Mouse (Mus musculus): ENCODE results near the gene Spred2. TPM values are rescaled to one million over a fixed set of nuclear protein-coding genes. Genes with fewer than 3 reads are reported as not detected.
A peak's percentile ranks its signal among the peaks of the same experiment; 100 is the strongest.

Spred2 gene
- polyA plus RNA-seq, 1 experiment from 2014 or later = 8.4 TPM

GRCm38 (mm10) chr11:20066106-20066505 is 141.9 kb downstream of the Spred2 start:
- 94% methylated on average over 1 of the region's 1 CpGs for WGBS
- no peaks in the 10 kb centered on the region for H3K9me3 ChIP-seq (ENCODE audit: control insufficient read depth, low read length)

DNA sequence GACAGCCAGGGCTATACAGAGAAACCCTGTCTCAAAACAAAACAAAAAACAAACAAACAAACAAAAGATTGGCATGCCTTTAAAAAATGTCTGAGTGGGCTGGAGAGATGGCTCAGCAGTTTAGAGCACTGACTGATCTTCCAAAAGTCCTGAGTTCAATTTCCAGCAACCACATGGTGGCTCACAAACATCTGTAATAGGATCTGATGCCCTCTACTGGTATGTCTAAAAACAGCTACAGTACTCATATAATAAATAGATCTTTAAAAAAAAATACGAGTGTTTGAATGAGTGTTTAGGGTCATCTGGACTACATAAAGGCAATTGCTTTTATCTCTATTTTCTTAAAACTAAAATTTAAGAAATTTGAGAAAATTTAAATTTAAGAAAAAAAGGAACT is 143.3 kb downstream of the Spred2 start:
- no peak for ATAC-seq
- H3K36me3 ChIP-seq (ENCODE audit: control insufficient read depth, insufficient read depth) = no peaks in the 10 kb centered on the region; the same call in none of the 2 replicates
- no peak overlapping the region for H3K4me2 ChIP-seq (ENCODE audit: low read length)
- H3K27ac ChIP-seq (ENCODE audit: low read length) = no peak overlapping the region
- no peak overlapping the region for H3K4me3 ChIP-seq (replicated peaks; ENCODE audit: low read length)
- H3K27me3 ChIP-seq (replicated peaks; ENCODE audit: control insufficient read depth, insufficient read depth, low read length) = no peaks in the 10 kb centered on the region
- 70% methylated on average over 1 of the region's 1 CpGs for WGBS
- H3K9ac ChIP-seq (replicated peaks; ENCODE audit: low read depth, low read length) = no peak overlapping the region
- no peaks in the 10 kb centered on the region for H3K9me3 ChIP-seq (ENCODE audit: control insufficient read depth, low read length)
- peaks cover 5% of the 10 kb centered on the region for H3K4me1 ChIP-seq (replicated peaks; ENCODE audit: control insufficient read depth, insufficient read depth, low read length)

More at GRCm38 (mm10) chr11:20066106-20066505, 141.9 kb downstream of the Spred2 start:
- Histone ChIP-seq H3K9ac (replicated peaks; ENCODE audit: low read depth, low read length) (no peak overlapping the region), H3K4me1 (replicated peaks; ENCODE audit: control insufficient read depth, insufficient read depth, low read length) (peaks cover 5% of the 10 kb centered on the region), H3K27ac (ENCODE audit: low read length) (no peak overlapping the region), H3K36me3 (ENCODE audit: control insufficient read depth, insufficient read depth) (peaks cover under 1% of the 10 kb centered on the region), H3K4me2 (ENCODE audit: low read length) (no peak overlapping the region), H3K27me3 (replicated peaks; ENCODE audit: control insufficient read depth, insufficient read depth, low read length) (no peaks in the 10 kb centered on the region), H3K4me3 (replicated peaks; ENCODE audit: low read length) (no peak overlapping the region)
- no peak for ATAC-seq

GRCm38 (mm10) chr11:20068346-20069004 is 144.3 kb downstream of the Spred2 start:
- Histone ChIP-seq H3K4me1 (replicated peaks; ENCODE audit: control insufficient read depth, insufficient read depth, low read length) (peaks cover 5% of the 10 kb centered on the region), H3K4me2 (ENCODE audit: low read length) (no peak overlapping the region), H3K9ac (replicated peaks; ENCODE audit: low read depth, low read length) (no peak overlapping the region), H3K36me3 (ENCODE audit: control insufficient read depth, insufficient read depth) (no peaks in the 10 kb centered on the region; the same call in none of the 2 replicates), H3K27me3 (replicated peaks; ENCODE audit: control insufficient read depth, insufficient read depth, low read length) (no peaks in the 10 kb centered on the region), H3K27ac (ENCODE audit: low read length) (no peak overlapping the region), H3K4me3 (replicated peaks; ENCODE audit: low read length) (no peak overlapping the region), H3K9me3 (ENCODE audit: control insufficient read depth, low read length) (no peaks in the 10 kb centered on the region)
- no peak for ATAC-seq
- 96% methylated on average over 6 of the region's 6 CpGs for WGBS

GRCm38 (mm10) chr11:20072174-20072573 is 148.0 kb downstream of the Spred2 start:
- no peak overlapping the region for H3K4me2 ChIP-seq (ENCODE audit: low read length)
- peaks cover 10% of the 10 kb centered on the region for H3K36me3 ChIP-seq (ENCODE audit: control insufficient read depth, insufficient read depth)
- 0 out of 2 replicates have a peak, but pooled peaks have one; percentile 48 for ATAC-seq
- H3K4me1 ChIP-seq (replicated peaks; ENCODE audit: control insufficient read depth, insufficient read depth, low read length) = no peaks in the 10 kb centered on the region
- 76% methylated on average over 3 of the region's 3 CpGs for WGBS
- no peak overlapping the region for H3K9ac ChIP-seq (replicated peaks; ENCODE audit: low read depth, low read length)
- no peaks in the 10 kb centered on the region for H3K9me3 ChIP-seq (ENCODE audit: control insufficient read depth, low read length)
- no peaks in the 10 kb centered on the region for H3K27me3 ChIP-seq (replicated peaks; ENCODE audit: control insufficient read depth, insufficient read depth, low read length)
- no peak overlapping the region for H3K27ac ChIP-seq (ENCODE audit: low read length)
- H3K4me3 ChIP-seq (replicated peaks; ENCODE audit: low read length) = no peak overlapping the region

DNA sequence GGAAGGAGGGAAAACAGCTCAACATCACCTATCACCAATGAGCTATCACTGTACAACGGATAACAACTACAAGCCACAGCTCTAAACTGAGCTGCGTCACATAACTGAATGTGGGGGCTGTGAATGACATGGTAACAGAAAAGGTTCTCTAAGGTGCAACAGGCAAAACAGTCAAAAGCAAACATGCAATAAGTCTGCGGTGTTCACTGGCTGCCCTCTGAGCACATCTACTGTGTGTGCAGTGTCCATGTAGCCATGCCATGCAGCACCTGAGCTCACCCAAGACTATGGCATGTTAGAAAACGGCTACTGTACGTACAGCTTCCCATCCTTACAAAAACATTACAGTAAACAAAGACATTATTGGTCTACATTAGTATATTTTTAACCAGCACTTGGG is 148.7 kb downstream of the Spred2 start:
- WGBS = 97% methylated on average over 5 of the region's 5 CpGs
- Histone ChIP-seq H3K4me2 (ENCODE audit: low read length) (no peak overlapping the region), H3K4me1 (replicated peaks; ENCODE audit: control insufficient read depth, insufficient read depth, low read length) (no peaks in the 10 kb centered on the region), H3K27me3 (replicated peaks; ENCODE audit: control insufficient read depth, insufficient read depth, low read length) (no peaks in the 10 kb centered on the region), H3K9ac (replicated peaks; ENCODE audit: low read depth, low read length) (no peak overlapping the region), H3K4me3 (replicated peaks; ENCODE audit: low read length) (no peak overlapping the region), H3K9me3 (ENCODE audit: control insufficient read depth, low read length) (no peaks in the 10 kb centered on the region), H3K27ac (ENCODE audit: low read length) (no peak overlapping the region), H3K36me3 (ENCODE audit: control insufficient read depth, insufficient read depth) (peaks cover 11% of the 10 kb centered on the region)
- 0 out of 2 replicates have a peak, but pooled peaks have one; percentile 23 for ATAC-seq

Other genes starting within 250 kb of the Spred2 start
- gene Actr2, start 188.5 kb downstream of the Spred2 start, polyA plus RNA-seq (2015; fragmentation: Nextera tagmentation; extraction: Ambion mirVana) = 189 and 208 TPM in 2 replicates

Measured in forebrain, embryonic 16.5 days (tissue).